Mouse (Mus musculus) cerebellum, adult 11-12 months (tissue): ENCODE data around the gene Etl4.
A peak's percentile ranks its signal among the peaks of the same experiment; 100 is the strongest.

Source experiments
- DNase-seq: peaks from one replicate; pipeline ENCODE4 v3.0.0; 2022

Gene Etl4

GRCm38 (mm10) chr2:20777931-20778330, 868.4 kb downstream of the Etl4 start:
- no peak for DNase-seq

GRCm38 (mm10) chr2:20779484-20780381, 870.2 kb downstream of the Etl4 start:
- DNase-seq: peak; percentile 9

GRCm38 (mm10) chr2:20801236-20801890, 891.8 kb downstream of the Etl4 start:
- DNase-seq: peak; percentile 32

- no peak for DNase-seq
Observed at GRCm38 (mm10) chr2:20811506-20811905, 901.9 kb downstream of the Etl4 start.

GRCm38 (mm10) chr2:20813986-20814385, 904.4 kb downstream of the Etl4 start:
- no peak for DNase-seq

- DNase-seq: no peak
Observed at GRCm38 (mm10) chr2:20818226-20818625, 908.6 kb downstream of the Etl4 start.

GRCm38 (mm10) chr2:20826258-20826657, 916.7 kb downstream of the Etl4 start:
- DNase-seq: no peak

GRCm38 (mm10) chr2:20830882-20831281, 921.3 kb downstream of the Etl4 start:
- DNase-seq: no peak

GRCm38 (mm10) chr2:20831608-20832406, 922.2 kb downstream of the Etl4 start:
- DNase-seq: no peak

GRCm38 (mm10) chr2:20849346-20849745, 939.8 kb downstream of the Etl4 start:
- DNase-seq: peak; percentile 35
